Mouse (Mus musculus) lung, embryonic 14.5 days (tissue): ENCODE results near the gene Erc2. TPM values are rescaled to one million over a fixed set of nuclear protein-coding genes. Genes with fewer than 3 reads are reported as not detected.

Experiments
- ATAC-seq: fragments of 200-750 bp; cut with Nextera tagmentation; 2 replicates; pipeline ENCODE4 v1.8.0; 2017; ENCODE audit warnings: mild to moderate bottlenecking, moderate TSS enrichment, moderate library complexity; ENCODE audit not compliant: insufficient read depth
- DNase-seq: peaks from one replicate; pipeline ENCODE4 v3.0.0-alpha.2; 2015
- H3K27ac ChIP-seq: fragments of 300-500 bp; sonication (generic); 2 replicates; pipeline ENCODE4 v1.5.1; 2014; ENCODE audit warnings: low read depth, mild to moderate bottlenecking, moderate library complexity
- H3K27me3 ChIP-seq: fragments of 300-500 bp; sonication (generic); 2 replicates; pipeline ENCODE4 v1.6.1; 2014; ENCODE audit warnings: low read length, control low read depth; ENCODE audit not compliant: insufficient read depth
- H3K36me3 ChIP-seq: fragments of 300-500 bp; sonication (generic); 2 replicates; pipeline ENCODE4 v1.6.1; 2014; ENCODE audit warnings: control low read depth; ENCODE audit not compliant: insufficient read depth
- H3K4me1 ChIP-seq: fragments of 300-500 bp; sonication (generic); 2 replicates; pipeline ENCODE4 v1.6.1; 2014; ENCODE audit warnings: antibody characterized with exemption, control low read depth; ENCODE audit not compliant: insufficient read depth
- H3K4me2 ChIP-seq: fragments of 300-500 bp; sonication (generic); 2 replicates; pipeline ENCODE4 v1.6.1; 2014; ENCODE audit warnings: mild to moderate bottlenecking
- H3K4me3 ChIP-seq: fragments of 300-500 bp; sonication (generic); 2 replicates; pipeline ENCODE4 v1.5.1; 2014; ENCODE audit warnings: low read depth, low read length
- H3K9ac ChIP-seq: fragments of 300-500 bp; sonication (generic); 2 replicates; pipeline ENCODE4 v1.6.1; 2014
- H3K9me3 ChIP-seq: fragments of 300-500 bp; sonication (generic); 2 replicates; pipeline ENCODE4 v1.6.1; 2016; ENCODE audit warnings: low read depth, low read length, control low read depth
- CTCF ChIP-seq: IDR thresholded peaks from 2 replicates; pipeline ENCODE4 v1.5.1; 2016; ENCODE audit warnings: antibody characterized with exemption, low read depth
- WGBS: fragments of 180-500 bp; shearing (Covaris S2); extraction: QIAGEN DNeasy Blood & Tissue Kit; methylation state at CpG from one replicate; pipeline ENCODE4 v1.1.7; 2014; 5-methylcytosine and 5-hydroxymethylcytosine counted together
- polyA plus RNA-seq: library from polyadenylated mRNA; unstranded; fragments of >200 nt; fragmentation: Nextera tagmentation; extraction: Ambion mirVana; gene quantifications from 2 replicates; pipeline ENCODE4 v1.2.1, GENCODE M21; 2014

The Erc2 gene
- polyA plus RNA-seq, 1 experiment from 2014 or later: 2.1 TPM

GRCm38 (mm10) chr14:27846875-27847274 is 224.6 kb downstream of the Erc2 start:
- peak; percentile 28 for DNase-seq
- Histone ChIP-seq H3K4me3 (no peak overlapping the region), H3K27ac (no peak overlapping the region; the same call in 1 of the 2 replicates), H3K9ac (no peak overlapping the region), H3K36me3 (no peaks in the 10 kb centered on the region), H3K4me1 (no peaks in the 10 kb centered on the region), H3K27me3 (no peaks in the 10 kb centered on the region), H3K9me3 (no peaks in the 10 kb centered on the region), H3K4me2 (no peak overlapping the region)
- WGBS: 57% methylated on average over 2 of the region's 2 CpGs
- ATAC-seq: peak; percentile 69; the same call in 1 of the 2 replicates
- no peak for TF ChIP-seq CTCF

- 73% methylated on average over 3 of the region's 3 CpGs for WGBS
- Histone ChIP-seq H3K27me3 (no peaks in the 10 kb centered on the region), H3K9ac (no peak overlapping the region), H3K4me2 (no peak overlapping the region), H3K27ac (peak overlapping the region; percentile 36), H3K4me1 (no peaks in the 10 kb centered on the region), H3K9me3 (no peaks in the 10 kb centered on the region), H3K4me3 (no peak overlapping the region), H3K36me3 (no peaks in the 10 kb centered on the region)
- DNase-seq (no peak), ATAC-seq (no peak)
- TF ChIP-seq CTCF: no peak
Observed at GRCm38 (mm10) chr14:27847291-27847690, 225.1 kb downstream of the Erc2 start.

GRCm38 (mm10) chr14:27851231-27851630 is 229.0 kb downstream of the Erc2 start:
- no peaks in the 10 kb centered on the region for H3K27me3 ChIP-seq
- ATAC-seq: no peak
- no peaks in the 10 kb centered on the region for H3K4me1 ChIP-seq
- no peak overlapping the region for H3K4me3 ChIP-seq
- no peak for DNase-seq
- no peaks in the 10 kb centered on the region for H3K36me3 ChIP-seq
- H3K9me3 ChIP-seq: no peaks in the 10 kb centered on the region
- H3K4me2 ChIP-seq: no peak overlapping the region
- no peak for TF ChIP-seq CTCF
- no peak overlapping the region for H3K27ac ChIP-seq
- H3K9ac ChIP-seq: no peak overlapping the region
- WGBS: 80% methylated on average over 2 of the region's 2 CpGs

GRCm38 (mm10) chr14:27852606-27853005 is 230.4 kb downstream of the Erc2 start:
- Histone ChIP-seq H3K27me3 (no peaks in the 10 kb centered on the region), H3K4me1 (no peaks in the 10 kb centered on the region), H3K36me3 (no peaks in the 10 kb centered on the region), H3K9me3 (no peaks in the 10 kb centered on the region), H3K4me3 (no peak overlapping the region), H3K27ac (no peak overlapping the region), H3K4me2 (no peak overlapping the region), H3K9ac (no peak overlapping the region)
- no peak for TF ChIP-seq CTCF
- no peak for ATAC-seq
- WGBS: 76% methylated on average over 6 of the region's 6 CpGs
- DNase-seq: no peak

DNA sequence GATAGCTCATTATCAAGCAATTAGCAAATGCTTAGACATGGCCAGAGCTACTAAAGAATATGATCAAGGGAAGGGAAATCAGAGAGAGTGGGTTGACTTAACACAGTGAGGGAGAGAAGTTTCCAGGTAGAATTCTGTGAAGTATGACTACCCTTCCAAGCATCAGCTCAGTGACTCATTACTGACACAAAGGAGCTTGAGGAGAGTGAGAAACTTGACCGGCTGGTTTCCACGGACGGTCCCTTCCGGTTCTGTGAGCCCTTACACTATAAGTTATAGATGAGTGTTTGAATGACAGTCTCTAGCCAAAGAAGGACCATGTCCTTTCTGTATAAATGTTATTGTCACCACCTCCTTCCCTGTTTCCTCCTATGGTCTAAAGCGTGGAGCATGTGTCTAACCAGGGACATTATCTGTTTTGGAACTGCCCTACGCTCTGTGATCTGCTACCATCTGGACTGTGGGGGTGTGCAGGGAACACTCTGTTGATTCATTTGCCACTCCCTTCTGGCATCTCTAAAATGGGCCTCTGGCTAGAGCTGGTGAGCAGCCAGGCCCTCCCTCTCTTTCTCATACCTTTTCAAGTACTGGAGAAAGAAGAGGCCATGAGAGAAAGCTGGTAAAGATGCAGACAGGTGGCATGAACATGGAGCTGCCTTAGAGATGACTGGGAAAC is 238.3 kb downstream of the Erc2 start:
- ATAC-seq: no peak
- 71% methylated on average over 6 of the region's 6 CpGs for WGBS

GRCm38 (mm10) chr14:27862299-27862698 is 240.1 kb downstream of the Erc2 start:
- H3K36me3 ChIP-seq: no peaks in the 10 kb centered on the region
- ATAC-seq (no peak), DNase-seq (no peak)
- no peak for TF ChIP-seq CTCF
- no peak overlapping the region for H3K27ac ChIP-seq
- no peaks in the 10 kb centered on the region for H3K27me3 ChIP-seq
- no peak overlapping the region for H3K9ac ChIP-seq
- no peaks in the 10 kb centered on the region for H3K4me1 ChIP-seq
- no peak overlapping the region for H3K4me2 ChIP-seq
- H3K4me3 ChIP-seq: no peak overlapping the region
- no peaks in the 10 kb centered on the region for H3K9me3 ChIP-seq

More for the DNA sequence above, 238.3 kb downstream of the Erc2 start:
- TF ChIP-seq CTCF: no peak
- Histone ChIP-seq H3K27ac (no peak overlapping the region), H3K4me3 (no peak overlapping the region), H3K36me3 (no peaks in the 10 kb centered on the region), H3K9ac (no peak overlapping the region), H3K9me3 (no peaks in the 10 kb centered on the region), H3K4me2 (no peak overlapping the region), H3K27me3 (no peaks in the 10 kb centered on the region), H3K4me1 (no peaks in the 10 kb centered on the region)
- DNase-seq: peak; percentile 26

GRCm38 (mm10) chr14:27867386-27867785 is 245.2 kb downstream of the Erc2 start:
- H3K4me3 ChIP-seq: no peak overlapping the region
- H3K9ac ChIP-seq: no peak overlapping the region
- TF ChIP-seq CTCF: no peak
- no peak overlapping the region for H3K4me2 ChIP-seq
- no peak overlapping the region for H3K27ac ChIP-seq
- H3K9me3 ChIP-seq: no peaks in the 10 kb centered on the region
- no peaks in the 10 kb centered on the region for H3K36me3 ChIP-seq
- no peak for DNase-seq
- H3K4me1 ChIP-seq: no peaks in the 10 kb centered on the region
- ATAC-seq: no peak
- H3K27me3 ChIP-seq: no peaks in the 10 kb centered on the region
